ENCODE assay signal across 13 mouse cellular contexts in the genomic region with DNA sequence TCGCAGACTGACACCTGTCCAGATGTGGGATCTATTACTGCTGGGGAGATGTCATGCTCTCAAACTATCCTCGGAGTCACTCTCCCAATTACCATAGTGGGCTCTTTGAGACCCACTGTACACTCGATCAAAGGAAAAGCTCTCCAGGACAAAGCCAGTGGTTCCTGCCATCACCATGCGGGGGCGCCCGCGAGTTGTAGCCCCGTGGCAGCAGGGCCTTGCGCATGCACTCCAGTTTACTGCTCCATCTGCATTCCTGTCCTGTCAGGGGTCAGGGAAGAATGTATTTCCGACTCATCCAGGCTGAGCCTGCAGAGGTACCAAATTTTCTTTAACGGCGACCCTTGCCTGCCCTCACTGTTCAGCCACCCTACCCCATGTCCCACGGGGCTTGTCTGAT. TPM values are rescaled to one million over a fixed set of nuclear protein-coding genes. Genes with fewer than 3 reads are reported as not detected.
DNase-seq lines count a peak whose midpoint lies in the region; ATAC-seq and TF ChIP-seq lines count a peak whose summit lies in the region.
"Had no signal": no experiment of that assay in that cellular context is flagged by ENCODE, and none has a peak within 500 bp of the region (broad histone marks: within the 10 kb centered on the region; RNA-seq: fewer than 3 reads in every experiment).

No protein-coding gene starts in this region.

- no peak for ATAC-seq in midbrain, postnatal 0 days (ENCODE audit: low FRiP score)
- no peak for ATAC-seq in midbrain, embryonic 16.5 days
- ATAC-seq in G1E (ENCODE audit: extremely low read depth, insufficient number of reproducible peaks, low FRiP score, poor library complexity, severe bottlenecking): no peak
- no peak for ATAC-seq in neural tube, embryonic 15.5 days (ENCODE audit: low FRiP score)

- H3K79me2 ChIP-seq in heart, adult 2 months (replicated peaks; ENCODE audit: control insufficient read depth, insufficient read depth, low read length): no peaks in the 10 kb centered on the region

- no peaks in the 10 kb centered on the region for H3K4me1 ChIP-seq in heart, adult 2 months (ENCODE audit: control insufficient read depth, insufficient read depth, low read length)
- H3K4me1 ChIP-seq in midbrain, postnatal 0 days (ENCODE audit: insufficient read depth, low read length): no peaks in the 10 kb centered on the region
- H3K4me1 ChIP-seq in midbrain, embryonic 16.5 days (ENCODE audit: control insufficient read depth, insufficient read depth, low read length): no peaks in the 10 kb centered on the region
- peaks cover 10% of the 10 kb centered on the region for H3K4me1 ChIP-seq in G1E (ENCODE audit: insufficient read depth, low read depth, low read length)
- peaks cover 2% of the 10 kb centered on the region; the same call in 1 of the 2 replicates for H3K4me1 ChIP-seq in neural tube, embryonic 15.5 days

- no peaks in the 10 kb centered on the region for H3K9me3 ChIP-seq in midbrain, postnatal 0 days (ENCODE audit: low read length)
- H3K9me3 ChIP-seq in midbrain, embryonic 16.5 days (replicated peaks; ENCODE audit: control insufficient read depth, low read length, poor library complexity, severe bottlenecking): no peaks in the 10 kb centered on the region
- H3K9me3 ChIP-seq in G1E (replicated peaks): no peaks in the 10 kb centered on the region
- no peaks in the 10 kb centered on the region for H3K9me3 ChIP-seq in neural tube, embryonic 15.5 days (replicated peaks)
- H3K9me3 ChIP-seq: hindbrain, embryonic 15.5 days; limb, embryonic 15.5 days had no signal

- H3K4me3 ChIP-seq in heart, adult 2 months: no peak overlapping the region
- no peak overlapping the region for H3K4me3 ChIP-seq in midbrain, postnatal 0 days (ENCODE audit: low read depth, low read length)
- no peak overlapping the region for H3K4me3 ChIP-seq in midbrain, embryonic 16.5 days (ENCODE audit: low read depth, low read length)
- no peak overlapping the region for H3K4me3 ChIP-seq in G1E (ENCODE audit: low read depth, low read length)
- no peak overlapping the region for H3K4me3 ChIP-seq in neural tube, embryonic 15.5 days (replicated peaks)
- H3K4me3 ChIP-seq: hindbrain, embryonic 15.5 days; limb, embryonic 15.5 days had no signal

- no peak overlapping the region for H3K4me2 ChIP-seq in midbrain, postnatal 0 days (ENCODE audit: low read depth, low read length, poor library complexity, severe bottlenecking)
- H3K4me2 ChIP-seq in midbrain, embryonic 16.5 days (ENCODE audit: low read length): no peak overlapping the region
- no peak overlapping the region for H3K4me2 ChIP-seq in neural tube, embryonic 15.5 days
- H3K4me2 ChIP-seq: hindbrain, embryonic 15.5 days; limb, embryonic 15.5 days had no signal

- DNase-seq in heart, adult 2 months: no peak
- no peak for DNase-seq in heart, adult 9 months (ENCODE audit: low spot score in 2 of 2)
- no peak for DNase-seq in midbrain, postnatal 0 days (ENCODE audit: low spot score)
- DNase-seq in G1E (ENCODE audit: low spot score): no peak
- DNase-seq in splenic B cell, adult 2 months (ENCODE audit: low read depth, low spot score): peak; percentile 29
- DNase-seq in gastrocnemius, adult 8-10 months (ENCODE audit: low spot score in 2 of 2): no peak
- DNase-seq: heart, adult 11 months had no signal

- H3K27ac ChIP-seq in heart, adult 2 months: no peak overlapping the region
- no peak overlapping the region for H3K27ac ChIP-seq in midbrain, postnatal 0 days (ENCODE audit: low read depth, low read length)
- no peak overlapping the region for H3K27ac ChIP-seq in midbrain, embryonic 16.5 days (ENCODE audit: low read length)
- H3K27ac ChIP-seq in neural tube, embryonic 15.5 days (replicated peaks): no peak overlapping the region
- H3K27ac ChIP-seq: hindbrain, embryonic 15.5 days; limb, embryonic 15.5 days had no signal

- H3K9ac ChIP-seq in heart, adult 2 months (ENCODE audit: low read depth, low read length): no peak overlapping the region
- H3K9ac ChIP-seq in midbrain, postnatal 0 days (replicated peaks; ENCODE audit: low read length, poor library complexity, severe bottlenecking): no peak overlapping the region
- H3K9ac ChIP-seq in midbrain, embryonic 16.5 days (ENCODE audit: low read depth, low read length): no peak overlapping the region
- no peak overlapping the region for H3K9ac ChIP-seq in neural tube, embryonic 15.5 days (replicated peaks)
- H3K9ac ChIP-seq: hindbrain, embryonic 15.5 days; limb, embryonic 15.5 days had no signal

- H3K36me3 ChIP-seq in heart, adult 2 months (ENCODE audit: control insufficient read depth, insufficient read depth, low read length): no peaks in the 10 kb centered on the region
- H3K36me3 ChIP-seq in midbrain, postnatal 0 days (ENCODE audit: insufficient read depth, low read length): no peaks in the 10 kb centered on the region
- no peaks in the 10 kb centered on the region for H3K36me3 ChIP-seq in midbrain, embryonic 16.5 days (ENCODE audit: control insufficient read depth, insufficient read depth, low read length)
- no peaks in the 10 kb centered on the region for H3K36me3 ChIP-seq in G1E (replicated peaks)
- no peaks in the 10 kb centered on the region for H3K36me3 ChIP-seq in splenic B cell, adult 2 months (ENCODE audit: control insufficient read depth, insufficient read depth, low read length, poor library complexity, severe bottlenecking)
- no peaks in the 10 kb centered on the region for H3K36me3 ChIP-seq in neural tube, embryonic 15.5 days
- H3K36me3 ChIP-seq: hindbrain, embryonic 15.5 days; limb, embryonic 15.5 days had no signal

- intact Hi-C loops in heart, adult 2 months (cut with DNase I): loop anchor here (5.0 kb wide), 3 partner anchors 42 to 143 kb away; no protein-coding TSS in a partner anchor

- WGBS in heart, adult 2 months: 68% methylated on average over 13 of the region's 13 CpGs
- WGBS in midbrain, postnatal 0 days: 67% methylated on average over 13 of the region's 13 CpGs
- 75% methylated on average over 13 of the region's 13 CpGs for WGBS in midbrain, embryonic 16.5 days
- WGBS in neural tube, embryonic 15.5 days: 74% methylated on average over 13 of the region's 13 CpGs

- TF ChIP-seq EP300 in heart, adult 2 months (IDR thresholded peaks at IDR 0.05; ENCODE audit: insufficient read depth, low read depth, low read length): no peak

- peak; percentile 51 for TF ChIP-seq CTCF in heart, adult 2 months (IDR thresholded peaks at IDR 0.05)
- peak; percentile 24 for TF ChIP-seq CTCF in midbrain, postnatal 0 days (IDR thresholded peaks at IDR 0.05)
- TF ChIP-seq CTCF in G1E (IDR thresholded peaks at IDR 0.05; ENCODE audit: low read depth, low read length): peak; percentile 54

- TF ChIP-seq POLR2A in heart, adult 2 months (IDR thresholded peaks at IDR 0.05; ENCODE audit: insufficient read depth, low read depth, low read length): no peak

- H3K27me3 ChIP-seq in heart, adult 2 months (ENCODE audit: control insufficient read depth, insufficient read depth, low read length): no peaks in the 10 kb centered on the region
- no peaks in the 10 kb centered on the region for H3K27me3 ChIP-seq in midbrain, postnatal 0 days (ENCODE audit: insufficient read depth, low read length)
- no peaks in the 10 kb centered on the region for H3K27me3 ChIP-seq in midbrain, embryonic 16.5 days (ENCODE audit: control insufficient read depth, insufficient read depth, low read depth, low read length)
- peaks cover 10% of the 10 kb centered on the region; the same call in 1 of the 2 replicates for H3K27me3 ChIP-seq in G1E (ENCODE audit: insufficient read depth, low read length)
- H3K27me3 ChIP-seq in splenic B cell, adult 2 months (ENCODE audit: control insufficient read depth, insufficient read depth, low read length, poor library complexity, severe bottlenecking): no peaks in the 10 kb centered on the region
- H3K27me3 ChIP-seq in neural tube, embryonic 15.5 days (replicated peaks): no peaks in the 10 kb centered on the region
- H3K27me3 ChIP-seq: hindbrain, embryonic 15.5 days; limb, embryonic 15.5 days had no signal

RNA-seq across cellular contexts. Expression of a gene that starts 6.6 kb away (rescaled TPM):
- total RNA-seq in heart, adult 2 months (2021): 10 to 100 TPM; 16.7 to 18.6 TPM
- 25.8 and 30.5 TPM in 2 replicates for polyA plus RNA-seq in heart, adult 2 months (2012; rRNA removed)
- not detected in 2 replicates for total RNA-seq in midbrain, postnatal 0 days (2014; rRNA removed)
- not detected in 2 replicates for polyA plus RNA-seq in midbrain, postnatal 0 days (2015; fragmentation: Nextera tagmentation; extraction: Ambion mirVana)
- 0.05 TPM in 1 of 2 replicates, not detected in the other for polyA plus RNA-seq in midbrain, embryonic 16.5 days (2015; fragmentation: Nextera tagmentation; extraction: Ambion mirVana)
- total RNA-seq in G1E (2014; fragmentation: Nextera tagmentation): not detected in 2 replicates
- 0.05 and 0.06 TPM in 2 replicates for total RNA-seq in G1E (2017)
- polyA plus RNA-seq in G1E (2012): 0.03 TPM in 1 of 2 replicates, not detected in the other
- polyA plus RNA-seq in neural tube, embryonic 15.5 days (2015; fragmentation: Nextera tagmentation; extraction: Ambion mirVana): 1.1 and 3.7 TPM in 2 replicates
- not detected for total RNA-seq in gastrocnemius, adult 8-10 months (2022)
- total RNA-seq: layer of hippocampus, postnatal 14 days had no signal
- polyA plus RNA-seq: hindbrain, embryonic 15.5 days; midbrain, embryonic 14.5 days had no signal

RNA-seq across cellular contexts. Expression of a gene that starts 9.4 kb away (rescaled TPM):
- total RNA-seq in heart, adult 2 months (2021): not detected
- not detected in 2 replicates for polyA plus RNA-seq in heart, adult 2 months (2012; rRNA removed)
- not detected in 2 replicates for total RNA-seq in midbrain, postnatal 0 days (2014; rRNA removed)
- not detected in 2 replicates for polyA plus RNA-seq in midbrain, postnatal 0 days (2015; fragmentation: Nextera tagmentation; extraction: Ambion mirVana)
- polyA plus RNA-seq in midbrain, embryonic 16.5 days (2015; fragmentation: Nextera tagmentation; extraction: Ambion mirVana): 0.19 TPM in 1 of 2 replicates, not detected in the other
- total RNA-seq in G1E (2014; fragmentation: Nextera tagmentation) (not detected in 2 replicates), G1E (2017) (not detected in 2 replicates)
- not detected in 2 replicates for polyA plus RNA-seq in G1E (2012)
- polyA plus RNA-seq in neural tube, embryonic 15.5 days (2015; fragmentation: Nextera tagmentation; extraction: Ambion mirVana): 1.2 TPM in 1 of 2 replicates, not detected in the other
- not detected for total RNA-seq in gastrocnemius, adult 8-10 months (2022)
- total RNA-seq: layer of hippocampus, postnatal 14 days had no signal
- polyA plus RNA-seq: midbrain, embryonic 14.5 days had no signal

RNA-seq across cellular contexts. Expression of a gene that starts 38.9 kb away (rescaled TPM):
- 1 to 10 TPM; 3.8 to 4.7 TPM for total RNA-seq in heart, adult 2 months (2021)
- polyA plus RNA-seq in heart, adult 2 months (2012; rRNA removed): 6.0 and 8.1 TPM in 2 replicates
- 30.6 and 31.3 TPM in 2 replicates for total RNA-seq in midbrain, postnatal 0 days (2014; rRNA removed)
- 26.8 and 29.6 TPM in 2 replicates for polyA plus RNA-seq in midbrain, postnatal 0 days (2015; fragmentation: Nextera tagmentation; extraction: Ambion mirVana)
- 22.0 and 29.1 TPM in 2 replicates for polyA plus RNA-seq in midbrain, embryonic 16.5 days (2015; fragmentation: Nextera tagmentation; extraction: Ambion mirVana)
- 0.29 TPM in 1 of 2 replicates, not detected in the other for total RNA-seq in G1E (2014; fragmentation: Nextera tagmentation)
- total RNA-seq in G1E (2017): 0.38 and 0.81 TPM in 2 replicates
- polyA plus RNA-seq in G1E (2012): 0.11 and 0.18 TPM in 2 replicates
- 19.2 and 21.4 TPM in 2 replicates for polyA plus RNA-seq in neural tube, embryonic 15.5 days (2015; fragmentation: Nextera tagmentation; extraction: Ambion mirVana)
- 10 to 100 TPM; 24.6 to 27.4 (median 26.7) TPM for total RNA-seq in gastrocnemius, adult 8-10 months (2022)

RNA-seq across cellular contexts. Expression of a gene that starts 50.3 kb away (rescaled TPM):
- total RNA-seq in heart, adult 2 months (2021): 1 to 10 TPM; 6.3 to 7.3 TPM
- 9.7 and 10.9 TPM in 2 replicates for polyA plus RNA-seq in heart, adult 2 months (2012; rRNA removed)
- total RNA-seq in midbrain, postnatal 0 days (2014; rRNA removed): 22.3 and 25.4 TPM in 2 replicates
- polyA plus RNA-seq in midbrain, postnatal 0 days (2015; fragmentation: Nextera tagmentation; extraction: Ambion mirVana): 20.1 and 20.5 TPM in 2 replicates
- polyA plus RNA-seq in midbrain, embryonic 16.5 days (2015; fragmentation: Nextera tagmentation; extraction: Ambion mirVana): 24.0 and 26.1 TPM in 2 replicates
- total RNA-seq in G1E (2014; fragmentation: Nextera tagmentation) (18.4 and 25.6 TPM in 2 replicates), G1E (2017) (5.1 and 7.1 TPM in 2 replicates)
- polyA plus RNA-seq in G1E (2012): 23.7 and 25.2 TPM in 2 replicates
- 22.5 and 25.2 TPM in 2 replicates for polyA plus RNA-seq in neural tube, embryonic 15.5 days (2015; fragmentation: Nextera tagmentation; extraction: Ambion mirVana)
- total RNA-seq in gastrocnemius, adult 8-10 months (2022): 1 to 10 TPM; 6.4 to 7.8 (median 7.1) TPM
